Mouse (Mus musculus) urinary bladder, postnatal 36 days (tissue): ENCODE results near the gene Ankdd1b.

Experiments used
- DNase-seq, 2 experiments: peaks; one replicate each; pipeline ENCODE4 v3.0.0; 2022; ENCODE audit warnings: low spot score in 2 of 2, mixed read lengths in 1 of 2

Gene Ankdd1b

GRCm38 (mm10) chr13:96407040-96407439 is 64.0 kb downstream of the Ankdd1b start:
- DNase-seq: peak; percentile 10 to 15

- DNase-seq: no peak
Observed at GRCm38 (mm10) chr13:96405518-96405917, 65.5 kb downstream of the Ankdd1b start.

DNA sequence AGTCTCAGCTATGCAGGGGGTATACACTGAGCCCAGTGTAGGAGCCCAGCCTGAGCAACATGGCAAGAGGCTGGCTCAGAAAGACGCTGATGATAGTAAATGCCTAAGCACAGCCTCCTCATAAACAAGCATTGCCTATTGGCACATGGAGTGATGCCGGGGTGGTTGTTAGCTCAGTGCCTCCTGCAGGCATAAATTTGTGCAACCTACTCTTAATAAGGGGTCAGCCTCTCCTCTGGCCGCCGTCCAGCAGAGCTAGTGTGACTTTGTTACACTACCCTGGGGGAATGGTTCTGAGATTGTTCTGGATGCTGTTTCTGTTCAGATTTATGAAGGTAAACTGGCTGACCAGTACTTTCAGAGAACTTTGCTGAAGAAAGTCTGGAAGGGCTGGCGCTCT is 69.7 kb downstream of the Ankdd1b start:
- DNase-seq: no peak

GRCm38 (mm10) chr13:96389301-96389700 is 81.7 kb downstream of the Ankdd1b start:
- no peak for DNase-seq

- DNase-seq: peak; percentile 99 to 100
Observed at GRCm38 (mm10) chr13:96388042-96388888, 82.7 kb downstream of the Ankdd1b start, which contains the start of gene Poc5. Poc5 (plus strand) TSS chr13:96388294.

DNA sequence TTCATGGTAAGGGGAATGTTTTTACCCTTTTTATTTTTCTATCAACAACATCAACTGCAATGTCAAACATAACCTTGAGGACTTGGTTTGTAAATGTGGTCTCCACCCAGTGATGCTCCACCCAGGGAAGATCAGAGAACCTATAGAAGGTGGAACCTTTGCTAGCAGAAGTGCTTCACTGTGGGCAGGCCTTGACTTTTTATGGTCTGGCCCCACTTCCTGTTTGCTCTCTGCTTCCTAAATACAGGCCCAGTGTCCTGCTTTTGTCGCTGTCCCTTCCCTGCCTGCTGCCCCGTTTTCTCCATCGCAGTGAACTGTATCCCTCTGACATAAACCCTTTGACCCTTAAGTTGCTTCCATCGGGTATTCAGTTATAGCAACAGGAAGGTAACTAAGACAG is 93.1 kb downstream of the Ankdd1b start:
- no peak for DNase-seq

GRCm38 (mm10) chr13:96376871-96377270 is 94.1 kb downstream of the Ankdd1b start:
- DNase-seq: peak in 1 of 2 experiments; percentile 9

GRCm38 (mm10) chr13:96375519-96375918 is 95.5 kb downstream of the Ankdd1b start:
- no peak for DNase-seq
